Mouse (Mus musculus): ENCODE data around the gene Zfp382. TPM values are rescaled to one million over a fixed set of nuclear protein-coding genes. Genes with fewer than 3 reads are reported as not detected.
"Not testable (repeated sequence)": the region's sequence is repeated elsewhere in the genome, so short reads cannot be mapped to it uniquely, and the experiment has no call there.

The Zfp382 gene
- total RNA-seq, 2 experiments from 2014 or later, result 33.0 to 33.9 TPM

- intact Hi-C loops (cut with DNase I), result no loop called here
- DNase-seq, result peak; percentile 94
Observed at GRCm38 (mm10) chr7:30143555-30144209, 21.9 kb downstream of the Zfp382 start.

GRCm38 (mm10) chr7:30147011-30147410, 25.3 kb downstream of the Zfp382 start:
- intact Hi-C loops (cut with DNase I), result no loop called here
- DNase-seq, result no peak

GRCm38 (mm10) chr7:30154040-30154439, 32.3 kb downstream of the Zfp382 start:
- intact Hi-C loops (cut with DNase I), result no loop called here
- DNase-seq, result no peak

- no peak for DNase-seq
- intact Hi-C loops (cut with DNase I), result no loop called here
Observed at GRCm38 (mm10) chr7:30155507-30155906, 33.8 kb downstream of the Zfp382 start.

GRCm38 (mm10) chr7:30163113-30163512, 41.4 kb downstream of the Zfp382 start:
- intact Hi-C loops (cut with DNase I), result loop anchor here (2.0 kb wide), 1 partner anchor 38 kb away; no protein-coding TSS in a partner anchor

GRCm38 (mm10) chr7:30164745-30165144, 43.0 kb downstream of the Zfp382 start:
- DNase-seq, result no peak
- intact Hi-C loops (cut with DNase I), result no loop called here

More at GRCm38 (mm10) chr7:30163113-30163512, 41.4 kb downstream of the Zfp382 start:
- DNase-seq, result no peak

DNA sequence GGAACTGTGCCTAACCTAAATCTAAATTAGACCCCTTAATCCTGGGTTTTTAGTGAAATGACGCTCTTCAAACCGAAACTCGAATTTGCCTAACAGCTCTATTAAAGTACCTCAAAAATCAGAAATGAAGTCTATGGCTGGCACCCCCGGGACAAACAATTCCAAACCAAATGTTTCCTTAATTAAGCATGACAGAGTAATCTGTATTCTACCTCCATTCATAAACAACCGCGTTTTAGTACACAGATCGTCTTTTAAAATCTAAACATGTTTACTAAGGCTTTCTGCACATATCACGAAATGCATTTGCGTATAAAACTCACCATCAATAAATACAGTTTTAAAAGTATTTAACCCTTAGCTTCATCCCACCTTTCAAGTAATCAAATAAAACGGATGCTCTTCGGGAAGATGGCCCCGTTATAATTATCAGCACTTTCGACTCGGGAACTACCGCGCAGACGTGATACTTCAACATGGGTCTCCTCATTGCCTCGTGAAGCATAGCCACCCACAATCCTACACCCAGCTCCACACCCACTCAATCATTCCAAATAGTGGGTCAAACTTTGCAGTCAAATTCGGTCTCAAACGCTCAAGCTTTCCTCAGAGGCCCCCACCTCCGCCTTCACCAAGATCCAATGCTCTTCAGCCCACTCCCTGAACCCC, 47.3 kb downstream of the Zfp382 start:
- DNase-seq, result no peak
- intact Hi-C loops (cut with DNase I), result no loop called here

- peak; percentile 93 for DNase-seq
- intact Hi-C loops (cut with DNase I), result no loop called here
Observed at GRCm38 (mm10) chr7:30169583-30170282, 48.0 kb downstream of the Zfp382 start, which contains the start of gene Zfp146. Zfp146 (minus strand) TSS chr7:30169750.

GRCm38 (mm10) chr7:30170283-30170951, 48.7 kb downstream of the Zfp382 start:
- intact Hi-C loops (cut with DNase I), result no loop called here
- DNase-seq, result no peak

GRCm38 (mm10) chr7:30176474-30176873, 54.7 kb downstream of the Zfp382 start:
- intact Hi-C loops (cut with DNase I), result no loop called here
- DNase-seq, result no peak

GRCm38 (mm10) chr7:30178256-30178655, 56.5 kb downstream of the Zfp382 start:
- intact Hi-C loops (cut with DNase I), result no loop called here
- DNase-seq, result no peak

DNA sequence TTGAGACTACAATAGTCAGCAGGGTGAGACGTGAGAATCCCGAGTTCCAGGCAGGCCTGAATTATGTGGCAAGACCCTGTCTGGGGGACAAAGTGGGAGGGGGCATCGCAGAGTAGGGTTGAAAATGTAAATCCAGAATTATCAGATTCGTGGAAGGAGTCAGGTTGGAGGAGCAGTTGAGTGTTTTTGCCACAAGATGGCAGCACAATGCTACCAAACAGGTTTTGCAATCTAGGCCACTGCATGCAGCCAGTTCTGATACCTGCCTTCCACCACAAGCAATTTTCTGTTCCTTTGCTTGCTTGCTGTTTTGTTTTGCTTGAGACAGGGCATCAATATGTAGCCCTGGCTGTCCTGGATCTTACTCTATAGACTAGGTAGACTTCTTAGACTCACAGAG, 59.6 kb downstream of the Zfp382 start:
- intact Hi-C loops (cut with DNase I), result loop anchor here (5.0 kb wide), 1 partner anchor 36 kb away; no protein-coding TSS in a partner anchor
- peak; percentile 67 for DNase-seq

DNA sequence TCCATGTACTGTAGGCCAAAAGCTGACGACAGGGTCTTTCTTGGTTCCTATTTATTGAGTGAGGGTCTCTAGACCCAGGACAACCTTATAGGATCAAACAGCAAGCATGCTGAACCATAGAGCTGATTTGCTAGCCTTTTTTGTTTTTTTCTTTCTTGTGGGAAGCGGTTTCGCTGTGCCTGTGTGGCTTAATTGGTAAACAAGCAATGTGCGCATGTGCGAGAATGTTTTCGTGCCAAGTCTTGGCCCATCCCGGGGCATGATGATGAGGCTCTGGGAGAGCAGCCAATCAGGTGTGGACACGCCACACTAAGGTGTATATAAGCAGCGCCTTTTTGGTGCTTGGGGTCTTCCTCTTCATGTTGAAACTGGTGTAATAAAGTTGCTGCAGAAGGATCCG, 60.2 kb downstream of the Zfp382 start:
- intact Hi-C loops (cut with DNase I), result loop anchor here (5.0 kb wide), 1 partner anchor 35 kb away; no protein-coding TSS in a partner anchor
- DNase-seq, result not testable (repeated sequence)

- not testable (repeated sequence) for DNase-seq
- intact Hi-C loops (cut with DNase I), result loop anchor here (5.0 kb wide), 1 partner anchor 34 kb away; no protein-coding TSS in a partner anchor
Observed at GRCm38 (mm10) chr7:30183189-30183588, 61.4 kb downstream of the Zfp382 start.

DNA sequence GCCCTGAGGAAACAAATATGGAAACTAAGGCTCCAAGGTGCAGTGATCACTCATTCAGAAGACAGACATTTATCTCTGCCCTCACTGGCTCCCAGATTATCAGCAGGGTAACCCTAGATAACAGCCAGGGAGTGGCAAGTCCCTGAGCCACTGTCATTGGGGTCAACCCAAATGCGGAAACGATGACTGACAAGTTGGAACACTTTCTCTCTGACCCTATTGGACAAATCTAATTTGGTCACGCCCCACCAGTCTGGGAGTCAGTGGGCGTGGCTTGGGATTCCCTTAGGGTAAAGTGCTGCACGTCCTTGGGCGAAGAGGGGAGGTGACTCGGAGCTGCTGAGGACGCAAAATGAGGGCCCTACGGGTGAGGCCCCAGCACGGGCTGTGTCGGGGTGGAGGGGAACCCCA, 62.1 kb downstream of the Zfp382 start, which contains the start of gene Cox7a1:
TSS of gene Cox7a1 (plus strand) at position 266 of the 411 bp plus-strand sequence.
- peak; percentile 66 for DNase-seq
- intact Hi-C loops (cut with DNase I), result loop anchor here (5.0 kb wide), 1 partner anchor 33 kb away; no protein-coding TSS in a partner anchor

Small RNA genes within 50 kb of the gene (microRNA-seq; reads per million reads assigned to microRNA genes)
- gene Gm23368, result not detected

Other genes with a start within 250 kb of the Zfp382 start
- 10 to 100 TPM; 19.5 to 22.5 TPM for gene Zfp27, start 215.4 kb upstream of the Zfp382 start, total RNA-seq (2021)
- 10 to 100 TPM in 1 of 2 experiments, 1 to 10 TPM in 1; 9.9 to 10.7 TPM for gene Zfp383, start 213.7 kb upstream of the Zfp382 start, total RNA-seq (2021)
- gene Zfp74, start 167.9 kb upstream of the Zfp382 start, total RNA-seq (2021), result 10 to 100 TPM; 25.4 to 28.2 TPM
- gene Zfp568, start 138.0 kb upstream of the Zfp382 start, total RNA-seq (2021), result 1 to 10 TPM; 5.1 to 5.4 TPM
- gene Zfp14, start 70.6 kb upstream of the Zfp382 start, total RNA-seq (2021), result 10 to 100 TPM; 10.9 to 11.5 TPM
- gene Zfp82, start 49.0 kb upstream of the Zfp382 start, total RNA-seq (2021), result 1 to 10 TPM; 4.6 to 8.5 TPM
- 1 to 10 TPM in 1 of 2 experiments, not detected in 1; 1.9 TPM for gene Gm26920, start 31.5 kb upstream of the Zfp382 start, total RNA-seq (2021)
- 10 to 100 TPM; 12.9 to 17.3 TPM for gene Zfp566, start 31.4 kb upstream of the Zfp382 start, total RNA-seq (2021)
- gene Zfp260, start 27.2 kb upstream of the Zfp382 start, total RNA-seq (2021), result 10 to 100 TPM; 64.8 to 65.3 TPM
- gene Zfp146, start 47.8 kb downstream of the Zfp382 start, total RNA-seq (2021), result 10 to 100 TPM; 66.8 to 68.1 TPM
- gene Cox7a1, start 62.2 kb downstream of the Zfp382 start, total RNA-seq (2021), result 1 to 10 TPM; 1.5 to 2.0 TPM
- 100 to 1,000 TPM; 193 to 198 TPM for gene Capns1, start 76.9 kb downstream of the Zfp382 start, total RNA-seq (2021)
- 10 to 100 TPM; 94.9 to 96.9 TPM for gene Polr2i, start 110.0 kb downstream of the Zfp382 start, total RNA-seq (2021)
- 100 to 1,000 TPM; 229 to 238 TPM for gene Tbcb, start 110.3 kb downstream of the Zfp382 start, total RNA-seq (2021)
- not detected for gene Ovol3, start 113.8 kb downstream of the Zfp382 start, total RNA-seq (2021)
- under 1 TPM; 0.40 to 0.54 TPM for gene Thap8, start 158.2 kb downstream of the Zfp382 start, total RNA-seq (2021)
- 1 to 10 TPM; 5.0 to 5.5 TPM for gene Wdr62, start 158.5 kb downstream of the Zfp382 start, total RNA-seq (2021)
- gene Clip3, start 169.8 kb downstream of the Zfp382 start, total RNA-seq (2021), result 100 to 1,000 TPM; 403 to 414 TPM
- gene Alkbh6, start 186.8 kb downstream of the Zfp382 start, total RNA-seq (2021), result 10 to 100 TPM; 42.0 to 44.2 TPM
- gene Syne4, start 192.9 kb downstream of the Zfp382 start, total RNA-seq (2021), result 1 to 10 TPM; 6.9 to 8.3 TPM
- gene E130208F15Rik, start 199.8 kb downstream of the Zfp382 start, total RNA-seq (2021), result under 1 TPM; 0.58 to 0.66 TPM
- 1 to 10 TPM; 7.1 to 7.4 TPM for gene Sdhaf1, start 202.0 kb downstream of the Zfp382 start, total RNA-seq (2021)
- 10 to 100 TPM; 46.3 to 50.7 TPM for gene Lrfn3, start 240.8 kb downstream of the Zfp382 start, total RNA-seq (2021)

Data from left cerebral cortex, postnatal 4 days (tissue).